Mouse (Mus musculus) embryonic facial prominence, embryonic 13.5 days (tissue): ENCODE data around the gene Ttll3. TPM values are rescaled to one million over a fixed set of nuclear protein-coding genes. Genes with fewer than 3 reads are reported as not detected.

Source experiments
- ATAC-seq: fragments of 200-750 bp; cut with Nextera tagmentation; 2 replicates; pipeline ENCODE4 v1.8.0; 2017; ENCODE audit warnings: low read depth; ENCODE audit not compliant: insufficient number of reproducible peaks, insufficient read depth, low FRiP score, low TSS enrichment
- H3K27ac ChIP-seq: fragments of 300-500 bp; sonication (generic); 2 replicates; pipeline ENCODE4 v1.5.1; 2015; ENCODE audit warnings: moderate library complexity, mild to moderate bottlenecking, inconsistent platforms
- H3K27me3 ChIP-seq: fragments of 300-500 bp; sonication (generic); 2 replicates; pipeline ENCODE4 v1.6.1; 2015; ENCODE audit warnings: mild to moderate bottlenecking, inconsistent platforms
- H3K36me3 ChIP-seq: fragments of 300-500 bp; sonication (generic); 2 replicates; pipeline ENCODE4 v1.6.1; 2015; ENCODE audit warnings: mild to moderate bottlenecking, inconsistent platforms
- H3K4me1 ChIP-seq: fragments of 300-500 bp; sonication (generic); 2 replicates; pipeline ENCODE4 v1.6.1; 2015; ENCODE audit warnings: inconsistent platforms
- H3K4me2 ChIP-seq: fragments of 300-500 bp; sonication (generic); 2 replicates; pipeline ENCODE4 v1.6.1; 2015; ENCODE audit warnings: moderate library complexity, mild to moderate bottlenecking, inconsistent platforms
- H3K4me3 ChIP-seq: fragments of 300-500 bp; sonication (generic); 2 replicates; pipeline ENCODE4 v1.5.1; 2015; ENCODE audit warnings: mild to moderate bottlenecking, inconsistent platforms
- H3K9ac ChIP-seq: fragments of 300-500 bp; sonication (generic); 2 replicates; pipeline ENCODE4 v1.6.1; 2015; ENCODE audit warnings: mild to moderate bottlenecking, inconsistent platforms
- H3K9me3 ChIP-seq: fragments of 300-500 bp; sonication (generic); 2 replicates; pipeline ENCODE4 v1.6.1; 2016; ENCODE audit warnings: inconsistent platforms
- WGBS: fragments of 180-500 bp; shearing (Covaris S2); methylation state at CpG from one replicate; pipeline ENCODE4 v1.1.7; 2015; ENCODE audit warnings: mixed read lengths; 5-methylcytosine and 5-hydroxymethylcytosine counted together
- polyA plus RNA-seq: library from polyadenylated mRNA; unstranded; fragments of >200 nt; fragmentation: Nextera tagmentation; extraction: Ambion mirVana; gene quantifications from 2 replicates; pipeline ENCODE4 v1.2.1, GENCODE M21; 2015

Gene Ttll3
- polyA plus RNA-seq, 1 experiment from 2014 or later = 5.3 TPM

DNA sequence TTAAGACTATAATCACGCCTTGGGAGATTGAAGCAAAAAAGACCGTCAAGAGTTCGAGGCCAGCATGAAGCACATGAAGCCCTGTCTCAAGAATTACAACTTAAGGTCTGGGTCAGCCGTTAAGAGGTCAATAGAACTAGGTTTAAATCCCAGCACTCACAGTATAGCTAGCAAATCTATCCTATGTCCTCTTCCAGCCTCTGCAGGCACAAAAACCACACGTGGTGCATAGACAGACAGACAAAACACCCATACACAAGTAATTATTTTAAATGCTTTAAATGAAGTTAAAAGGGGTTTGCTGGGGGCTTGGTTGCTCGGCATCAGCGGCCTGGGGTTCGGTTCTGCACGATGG is 53.0 kb downstream of the Ttll3 start:
- Histone ChIP-seq H3K9ac (peak overlapping the region; percentile 95), H3K27me3 (no peaks in the 10 kb centered on the region), H3K4me3 (peak overlapping the region; percentile 97), H3K27ac (peak overlapping the region; percentile 60; the same call in 1 of the 2 replicates), H3K4me2 (peak overlapping the region; percentile 87), H3K9me3 (no peaks in the 10 kb centered on the region), H3K36me3 (peaks cover 18% of the 10 kb centered on the region), H3K4me1 (peaks cover 15% of the 10 kb centered on the region)
- ATAC-seq = peak; percentile 13; the same call in 1 of the 2 replicates
- 41% methylated on average over 9 of the region's 9 CpGs for WGBS

DNA sequence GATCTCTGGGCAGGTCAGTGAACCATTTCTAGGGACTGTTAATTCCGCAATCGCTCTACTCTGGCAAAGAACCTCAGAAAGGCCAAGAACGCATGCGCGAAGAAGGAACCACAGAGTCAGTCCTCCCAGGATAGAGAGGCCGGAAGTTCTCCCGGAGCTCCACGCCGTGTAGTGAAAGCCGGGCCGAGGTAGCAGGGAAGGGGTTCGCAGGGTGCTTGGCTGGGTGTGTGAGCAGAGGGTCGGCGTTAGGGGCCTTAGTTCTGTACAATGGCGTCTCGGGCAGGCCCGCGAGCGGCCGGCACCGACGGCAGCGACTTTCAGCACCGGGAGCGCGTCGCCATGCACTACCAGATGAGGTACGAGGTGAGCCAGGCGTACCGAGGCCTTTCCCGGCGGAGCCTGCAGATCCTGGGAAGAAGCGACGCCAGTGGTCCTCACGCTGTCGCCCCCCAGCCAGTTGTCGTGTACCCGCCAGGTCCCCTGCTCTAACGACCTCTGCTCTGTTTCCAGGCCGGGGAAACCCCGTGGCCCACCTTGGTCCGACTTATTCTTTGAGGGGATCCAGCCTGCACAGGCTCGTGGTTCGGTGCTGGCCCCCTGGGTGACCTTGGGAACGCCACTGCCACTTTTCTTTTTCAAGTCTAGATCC is 53.5 kb downstream of the Ttll3 start, which contains the start of gene Jagn1:
Gene Jagn1, plus strand, starts transcription at position 128 of the 649 bp plus-strand sequence.
- under 1% methylated on average over 45 of the region's 45 CpGs for WGBS
- Histone ChIP-seq H3K27me3 (no peaks in the 10 kb centered on the region), H3K9me3 (no peaks in the 10 kb centered on the region), H3K9ac (peak within 1 kb of the TSS; percentile 95), H3K4me3 (peak within 1 kb of the TSS; percentile 97), H3K4me2 (peak within 1 kb of the TSS; percentile 87), H3K27ac (peak within 1 kb of the TSS; percentile 60), H3K4me1 (peaks cover 15% of the 10 kb centered on the region), H3K36me3 (peaks cover 23% of the 10 kb centered on the region)
- ATAC-seq = peak; percentile 84

DNA sequence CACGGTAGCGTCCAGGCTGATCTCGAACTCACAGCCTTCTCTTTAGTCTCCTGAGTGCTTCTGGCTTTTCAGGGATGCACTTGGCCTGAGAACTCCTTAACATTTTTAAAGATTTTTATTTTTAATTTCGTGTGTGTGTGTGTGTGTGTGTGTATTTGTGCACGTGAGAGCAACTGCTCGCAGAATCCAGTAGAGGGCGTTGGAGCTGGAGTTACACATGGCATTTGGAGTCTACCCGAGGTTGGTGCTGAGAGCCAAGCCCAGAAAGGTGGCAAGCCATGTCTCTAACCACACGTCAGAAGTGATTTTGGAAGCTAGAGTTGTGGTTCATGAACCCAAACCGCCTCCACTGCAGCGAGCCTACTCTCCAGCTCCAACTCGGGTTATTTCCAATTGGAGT is 54.0 kb downstream of the Ttll3 start:
- peak overlapping the region; percentile 97 for H3K4me3 ChIP-seq
- peak overlapping the region; percentile 60 for H3K27ac ChIP-seq

DNA sequence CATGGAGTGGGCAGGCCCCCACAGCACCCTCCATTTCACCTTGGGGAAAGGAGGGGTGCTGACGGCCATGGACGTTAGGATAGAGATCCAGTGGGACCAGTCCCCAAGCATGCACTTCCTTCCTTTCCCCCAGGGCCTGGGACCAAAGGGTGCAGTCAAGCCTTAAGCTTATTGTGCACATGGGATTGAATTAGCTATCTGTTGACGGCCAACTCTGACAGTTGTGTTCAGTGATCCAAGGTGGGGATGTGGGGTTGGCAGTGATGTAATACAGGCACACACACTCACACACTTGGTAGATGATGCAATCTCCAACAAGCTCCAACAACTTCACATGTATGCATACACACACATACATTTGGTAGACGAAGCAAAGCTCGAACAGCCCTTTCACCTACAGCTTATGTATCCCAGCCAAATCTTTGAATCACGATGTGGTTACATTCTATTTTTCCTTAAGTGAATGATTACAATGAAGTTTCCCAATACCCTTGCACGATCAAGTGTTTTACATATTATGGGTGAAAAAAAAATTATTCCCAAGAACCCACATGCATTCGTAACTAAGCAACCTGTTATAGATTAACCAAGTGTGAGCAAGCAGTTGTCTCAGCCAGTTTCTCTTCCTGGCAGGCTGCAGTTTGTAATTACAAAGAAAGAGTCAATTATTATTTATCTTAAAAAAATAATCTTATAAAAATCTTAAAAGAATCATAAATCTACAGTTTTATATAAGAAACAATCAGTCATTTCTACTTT is 55.3 kb downstream of the Ttll3 start:
- no peaks in the 10 kb centered on the region for H3K9me3 ChIP-seq
- ATAC-seq = no peak
- H3K27me3 ChIP-seq = no peaks in the 10 kb centered on the region
- H3K27ac ChIP-seq = no peak overlapping the region
- no peak overlapping the region for H3K9ac ChIP-seq
- peaks cover 15% of the 10 kb centered on the region for H3K4me1 ChIP-seq
- H3K36me3 ChIP-seq = peaks cover 39% of the 10 kb centered on the region
- H3K4me2 ChIP-seq = no peak overlapping the region
- WGBS = 81% methylated on average over 8 of the region's 8 CpGs
- H3K4me3 ChIP-seq = no peak overlapping the region

More for the DNA sequence above, 54.0 kb downstream of the Ttll3 start:
- Histone ChIP-seq H3K9ac (peak overlapping the region; percentile 95), H3K4me2 (peak overlapping the region; percentile 87), H3K4me1 (peaks cover 15% of the 10 kb centered on the region), H3K9me3 (no peaks in the 10 kb centered on the region), H3K36me3 (peaks cover 28% of the 10 kb centered on the region), H3K27me3 (no peaks in the 10 kb centered on the region)
- no peak for ATAC-seq
- WGBS = 48% methylated on average over 12 of the region's 12 CpGs

DNA sequence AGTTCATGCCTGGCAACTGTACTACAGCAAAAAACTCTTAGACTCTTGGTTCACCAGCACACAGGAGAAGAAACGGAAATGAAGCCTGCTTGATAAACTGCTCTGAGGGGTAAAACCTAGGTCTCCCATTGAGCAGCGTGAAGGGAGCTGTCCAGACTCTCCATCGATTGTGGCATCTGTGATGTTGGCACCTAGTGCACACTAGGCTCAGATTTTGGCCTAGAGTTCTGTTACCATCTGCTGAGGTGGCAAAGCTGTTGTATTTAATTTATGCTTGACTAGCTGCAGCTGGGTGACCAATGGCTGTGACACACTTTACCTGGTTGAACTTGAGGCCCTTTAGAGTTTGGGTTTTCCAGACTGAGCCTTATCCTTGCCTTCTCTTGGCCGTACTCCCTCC is 58.6 kb downstream of the Ttll3 start:
- Histone ChIP-seq H3K9me3 (no peaks in the 10 kb centered on the region), H3K4me1 (peaks cover 15% of the 10 kb centered on the region), H3K4me3 (no peak overlapping the region), H3K27ac (no peak overlapping the region), H3K36me3 (peaks cover 39% of the 10 kb centered on the region), H3K4me2 (no peak overlapping the region), H3K9ac (no peak overlapping the region), H3K27me3 (no peaks in the 10 kb centered on the region)
- 94% methylated on average over 4 of the region's 4 CpGs for WGBS
- ATAC-seq = no peak

DNA sequence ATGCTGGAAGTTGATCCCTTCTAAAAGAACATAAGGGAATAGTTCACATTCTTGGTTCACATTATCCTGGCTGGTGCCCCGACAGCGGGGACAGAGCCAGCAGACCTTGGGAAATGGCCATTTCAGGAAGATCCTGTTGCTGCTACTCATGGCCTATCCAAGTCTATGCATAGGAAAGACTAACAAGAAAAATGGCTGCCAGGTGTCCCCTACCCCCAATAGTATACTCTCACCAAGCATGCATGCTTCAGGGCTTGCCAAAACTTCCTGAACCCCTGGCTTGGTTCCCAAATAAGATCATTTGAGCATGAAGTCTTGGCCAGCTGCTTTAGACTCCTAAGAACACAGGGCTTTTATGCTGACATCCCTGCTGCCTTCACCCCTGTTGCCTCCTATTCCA is 62.8 kb downstream of the Ttll3 start:
- Histone ChIP-seq H3K4me2 (no peak overlapping the region), H3K9ac (no peak overlapping the region), H3K9me3 (no peaks in the 10 kb centered on the region), H3K4me1 (peaks cover 5% of the 10 kb centered on the region; the same call in 1 of the 2 replicates), H3K4me3 (no peak overlapping the region), H3K27ac (no peak overlapping the region), H3K36me3 (peaks cover 24% of the 10 kb centered on the region), H3K27me3 (no peaks in the 10 kb centered on the region)
- WGBS = 79% methylated on average over 2 of the region's 2 CpGs
- no peak for ATAC-seq

DNA sequence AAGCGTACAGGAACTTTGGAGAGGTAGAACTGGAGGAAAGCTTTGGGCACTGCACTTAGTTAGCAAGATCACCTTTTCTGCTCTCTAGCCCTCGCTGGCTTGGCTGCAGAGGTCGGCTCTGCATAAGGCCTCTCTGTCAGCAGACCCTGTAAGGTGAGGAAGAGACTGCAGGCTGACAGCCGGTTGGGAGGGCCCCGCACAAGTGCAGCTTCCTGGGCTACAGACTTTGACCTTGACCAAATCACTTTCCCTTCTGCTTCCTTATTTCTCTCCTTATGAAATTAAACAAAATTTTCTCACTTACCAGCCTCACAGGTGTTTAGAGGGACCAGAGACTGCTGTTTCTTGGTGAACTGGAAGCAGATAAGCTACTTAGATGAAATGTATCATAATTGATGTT is 65.9 kb downstream of the Ttll3 start:
- 60% methylated on average over 5 of the region's 5 CpGs for WGBS
- no peak overlapping the region for H3K4me2 ChIP-seq
- H3K27me3 ChIP-seq = no peaks in the 10 kb centered on the region
- H3K27ac ChIP-seq = no peak overlapping the region
- no peak overlapping the region for H3K4me3 ChIP-seq
- H3K36me3 ChIP-seq = no peaks in the 10 kb centered on the region
- no peak for ATAC-seq
- no peak overlapping the region for H3K9ac ChIP-seq
- H3K4me1 ChIP-seq = peaks cover 5% of the 10 kb centered on the region; the same call in 1 of the 2 replicates
- H3K9me3 ChIP-seq = no peaks in the 10 kb centered on the region

DNA sequence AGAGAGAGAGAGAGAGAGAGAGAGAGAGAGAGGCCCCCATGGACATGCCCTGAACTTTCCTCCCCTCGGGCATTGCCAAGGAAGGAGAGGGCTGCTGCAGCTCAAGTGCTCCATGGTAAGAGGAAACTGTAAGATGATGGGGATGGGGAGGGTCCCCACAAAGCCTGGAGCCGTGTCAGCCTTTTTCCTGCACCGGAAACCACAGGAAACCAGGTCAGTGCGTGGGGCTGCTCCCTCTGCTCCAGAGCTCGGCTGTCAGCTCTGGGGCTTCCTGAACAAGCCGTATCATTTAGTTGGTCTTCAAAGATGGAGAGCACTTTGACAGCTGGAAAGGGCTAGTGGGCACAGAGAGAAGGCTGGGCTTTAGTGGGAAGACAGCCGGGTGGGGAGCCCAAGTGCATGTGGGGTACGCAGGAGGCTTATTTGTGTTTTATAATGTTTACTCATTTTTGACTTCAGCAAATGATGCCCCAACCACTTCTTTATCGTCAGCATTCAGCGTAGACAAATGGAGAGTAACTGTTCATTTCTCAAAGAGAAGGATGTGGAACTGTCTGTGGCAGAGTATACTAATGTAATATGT is 69.0 kb downstream of the Ttll3 start, which contains the start of gene Il17re:
Gene Il17re, plus strand, starts transcription at position 533 of the 583 bp plus-strand sequence.
- ATAC-seq = no peak
- H3K36me3 ChIP-seq = no peaks in the 10 kb centered on the region
- peak within 1 kb of the TSS; percentile 52; the same call in 1 of the 2 replicates for H3K9ac ChIP-seq
- H3K27me3 ChIP-seq = no peaks in the 10 kb centered on the region
- H3K9me3 ChIP-seq = no peaks in the 10 kb centered on the region
- peak within 1 kb of the TSS; percentile 10; the same call in 1 of the 2 replicates for H3K4me3 ChIP-seq
- peak within 1 kb of the TSS; percentile 39 for H3K4me2 ChIP-seq
- H3K27ac ChIP-seq = no peak within 1 kb of the TSS
- whole genome bisulfite sequencing = 48% methylated on average over 10 of the region's 10 CpGs
- H3K4me1 ChIP-seq = no peaks in the 10 kb centered on the region

DNA sequence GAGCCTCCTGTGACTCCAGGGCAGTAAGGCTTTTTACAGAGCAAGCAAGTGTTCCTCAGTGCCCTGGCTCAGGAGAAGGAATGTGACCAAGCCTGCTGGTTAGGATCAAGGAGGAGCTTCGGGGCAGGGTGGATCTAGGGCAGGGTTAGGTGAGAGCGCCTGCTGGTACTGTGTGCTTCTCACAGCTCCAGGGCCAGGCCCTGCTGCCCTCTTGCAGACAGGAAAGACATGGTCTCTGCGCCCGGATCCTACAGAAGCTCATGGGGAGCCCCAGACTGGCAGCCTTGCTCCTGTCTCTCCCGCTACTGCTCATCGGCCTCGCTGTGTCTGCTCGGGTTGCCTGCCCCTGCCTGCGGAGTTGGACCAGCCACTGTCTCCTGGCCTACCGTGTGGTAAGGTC is 69.6 kb downstream of the Ttll3 start:
- peak overlapping the region; percentile 10; the same call in 1 of the 2 replicates for H3K4me3 ChIP-seq
- H3K9me3 ChIP-seq = no peaks in the 10 kb centered on the region
- H3K27ac ChIP-seq = no peak overlapping the region
- H3K27me3 ChIP-seq = no peaks in the 10 kb centered on the region
- ATAC-seq = peak; percentile 82
- no peaks in the 10 kb centered on the region for H3K4me1 ChIP-seq
- H3K36me3 ChIP-seq = no peaks in the 10 kb centered on the region
- peak overlapping the region; percentile 39 for H3K4me2 ChIP-seq
- WGBS = 62% methylated on average over 10 of the region's 10 CpGs
- H3K9ac ChIP-seq = peak overlapping the region; percentile 52; the same call in 1 of the 2 replicates

DNA sequence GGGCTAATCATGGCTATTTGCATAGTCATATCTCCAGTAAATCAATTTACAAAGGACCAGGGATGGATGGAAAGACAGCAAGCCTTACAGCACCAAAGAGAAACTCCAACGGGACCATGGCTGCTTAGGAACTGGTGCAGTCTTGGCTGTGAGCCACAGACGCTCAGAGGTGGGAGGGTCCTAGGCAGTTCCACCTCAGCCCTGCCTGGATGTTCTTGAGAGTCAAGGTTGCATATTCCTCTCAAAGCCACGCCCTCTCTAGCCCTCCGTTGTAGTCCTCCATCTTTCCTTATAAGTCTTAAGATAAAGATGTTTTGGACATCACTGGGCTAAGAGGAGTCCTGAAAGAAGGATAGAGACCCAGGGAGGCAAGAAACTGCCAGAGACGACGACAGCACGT is 75.0 kb downstream of the Ttll3 start:
- H3K27ac ChIP-seq = no peak overlapping the region
- no peak overlapping the region for H3K4me2 ChIP-seq
- H3K9me3 ChIP-seq = no peaks in the 10 kb centered on the region
- 68% methylated on average over 7 of the region's 7 CpGs for WGBS
- no peak overlapping the region for H3K9ac ChIP-seq
- no peaks in the 10 kb centered on the region for H3K36me3 ChIP-seq
- peaks cover 15% of the 10 kb centered on the region for H3K27me3 ChIP-seq
- H3K4me1 ChIP-seq = peaks cover 5% of the 10 kb centered on the region; the same call in 1 of the 2 replicates
- H3K4me3 ChIP-seq = no peak overlapping the region
- ATAC-seq = no peak
